Mouse (Mus musculus) frontal cortex, adult (tissue): ENCODE results near the gene Anxa6.

Source experiments
- ATAC-seq: cut with Nextera tagmentation; 2 replicates; pipeline ENCODE4 v1.9.2; 2017; ENCODE audit warnings: mild to moderate bottlenecking, moderate library complexity, mixed read lengths; ENCODE audit not compliant: low TSS enrichment

Anxa6 gene

DNA sequence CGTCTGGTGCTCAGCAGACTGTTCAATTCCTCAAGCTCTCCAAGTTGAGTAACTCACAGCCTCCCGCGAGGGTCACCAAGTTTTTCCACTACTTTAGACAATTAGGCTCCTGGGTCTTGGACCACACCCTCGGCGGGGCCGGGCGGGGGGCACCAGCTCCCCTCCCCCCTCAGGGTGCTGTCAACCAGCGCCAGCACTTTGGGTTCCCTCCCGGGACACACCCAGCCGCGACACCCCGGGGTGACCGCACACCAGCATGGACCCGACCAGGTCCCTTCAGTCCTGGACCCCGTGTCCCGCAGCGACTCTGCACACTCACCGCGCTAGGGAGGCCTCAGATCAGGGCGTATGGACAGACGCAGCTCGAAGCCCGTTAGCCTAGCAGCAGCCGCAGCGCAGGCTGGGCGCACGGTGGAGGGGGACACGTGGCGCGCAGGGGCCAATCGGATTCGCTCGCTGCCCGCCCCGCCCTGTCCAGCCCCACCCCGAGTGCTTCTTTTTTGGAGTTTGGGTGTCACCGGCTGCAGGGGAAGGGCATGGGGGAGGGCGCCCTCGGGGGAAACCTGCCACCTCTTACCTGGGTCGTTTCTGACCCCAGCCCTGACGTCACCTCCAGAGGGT, at the start of gene Anxa6:
Anxa6 (minus strand) TSS at position 406 of the 621 bp plus-strand sequence.
- ATAC-seq: peak; percentile 96

DNA sequence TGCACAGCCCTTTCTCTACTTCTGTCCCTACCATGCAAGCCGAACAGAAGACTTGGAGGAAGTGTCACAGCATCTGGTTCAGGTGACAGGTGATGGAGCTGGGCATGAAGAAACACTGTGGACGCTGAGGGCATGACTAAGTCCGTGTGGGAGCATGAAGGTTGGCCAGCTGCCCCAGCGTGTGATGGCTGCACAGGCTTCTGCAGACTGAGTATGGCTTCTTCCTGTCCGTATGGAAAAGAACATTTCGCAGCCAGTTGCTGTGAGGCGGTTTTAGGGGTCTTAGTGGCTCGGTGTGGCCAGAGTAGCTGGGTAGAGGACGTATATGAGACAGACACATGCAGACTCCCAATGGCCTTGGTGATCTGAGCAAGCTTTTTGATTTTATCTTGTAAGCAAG, 48.0 kb upstream of the Anxa6 start:
- no peak for ATAC-seq

DNA sequence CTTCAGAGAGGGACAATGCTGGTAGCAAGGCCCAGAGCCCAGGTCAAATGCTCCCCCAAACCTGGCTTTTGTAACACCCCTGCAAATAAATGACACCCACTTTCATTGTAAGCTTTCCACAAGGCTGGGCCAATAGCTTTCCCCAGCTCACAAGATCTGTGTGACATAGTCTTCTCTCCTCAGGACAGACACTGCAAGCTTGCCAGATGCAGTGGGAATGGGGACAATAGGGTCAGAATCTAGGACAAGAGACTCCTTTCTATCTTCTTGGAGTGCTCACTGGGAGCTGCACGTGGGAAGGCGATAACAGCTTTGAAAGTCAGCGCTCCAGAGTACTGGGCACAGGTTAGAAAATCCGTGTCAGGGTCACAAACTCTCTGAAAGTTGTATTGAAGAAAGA, 45.9 kb upstream of the Anxa6 start:
- ATAC-seq: no peak

DNA sequence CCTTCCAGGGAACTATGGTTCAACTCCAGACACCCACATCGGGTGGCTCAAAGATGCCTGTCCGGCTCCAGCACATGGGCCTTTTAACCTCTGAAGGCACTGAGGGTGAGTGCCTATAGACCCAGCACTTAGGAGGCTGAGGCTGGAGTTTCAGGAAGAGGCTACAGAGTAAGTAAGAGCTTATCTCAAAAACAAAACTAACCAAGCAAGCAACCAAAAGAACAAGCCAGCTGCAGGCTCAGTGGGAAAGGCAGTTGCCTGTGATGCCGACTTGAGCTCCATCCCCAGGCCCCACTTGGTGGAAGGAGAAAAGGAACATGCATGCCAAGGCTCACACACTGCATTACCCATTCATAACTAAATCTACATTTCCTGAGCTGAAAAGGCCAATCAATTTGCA, 45.3 kb upstream of the Anxa6 start:
- ATAC-seq: no peak

DNA sequence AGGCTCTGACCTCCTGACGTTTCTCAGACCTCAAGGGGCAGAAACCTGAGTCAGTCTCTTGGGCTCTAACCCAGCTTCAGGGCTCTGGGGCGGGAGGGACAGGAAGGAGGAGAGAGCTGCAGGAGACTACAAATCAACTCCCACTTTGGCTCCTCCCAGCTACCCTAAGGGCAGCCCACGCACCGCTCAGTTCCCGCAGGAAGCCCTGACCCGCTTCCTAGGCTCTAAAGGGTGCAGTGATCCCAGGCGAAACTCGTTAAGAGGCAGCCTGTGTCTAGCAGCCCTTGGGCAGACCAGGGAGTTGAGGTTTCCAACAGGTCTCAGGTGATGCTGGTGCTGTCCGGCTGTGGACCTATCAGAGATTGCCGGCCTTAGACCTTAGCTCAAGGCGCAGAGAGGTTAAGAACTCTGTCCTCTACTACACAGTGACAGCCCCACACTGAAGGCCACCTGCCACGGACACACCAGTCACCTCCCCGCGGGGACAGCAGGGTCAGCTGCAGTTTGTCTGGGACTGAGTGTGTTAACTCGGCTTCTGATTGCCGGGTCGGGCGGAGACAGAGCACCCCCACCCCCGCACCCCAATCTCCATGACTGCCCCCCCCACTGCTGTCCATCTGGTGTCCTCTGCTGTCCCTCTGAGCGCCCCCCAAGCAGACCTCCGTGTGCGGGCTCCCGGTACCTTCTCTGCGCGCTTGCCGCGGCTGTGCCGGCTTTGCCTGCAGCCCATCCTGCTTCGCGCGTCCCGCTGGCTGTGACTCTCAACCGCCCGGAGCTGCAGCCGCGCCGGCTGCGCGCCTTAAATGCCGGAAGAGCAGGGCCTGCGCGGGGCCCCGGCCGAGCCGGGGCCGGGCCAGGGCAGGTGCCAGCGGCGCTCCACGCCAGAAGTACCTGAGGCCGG, 44.3 kb upstream of the Anxa6 start, which contains the start of gene Ccdc69:
Ccdc69 (minus strand) TSS at position 801 of the 901 bp plus-strand sequence.
- peak; percentile 84 for ATAC-seq

DNA sequence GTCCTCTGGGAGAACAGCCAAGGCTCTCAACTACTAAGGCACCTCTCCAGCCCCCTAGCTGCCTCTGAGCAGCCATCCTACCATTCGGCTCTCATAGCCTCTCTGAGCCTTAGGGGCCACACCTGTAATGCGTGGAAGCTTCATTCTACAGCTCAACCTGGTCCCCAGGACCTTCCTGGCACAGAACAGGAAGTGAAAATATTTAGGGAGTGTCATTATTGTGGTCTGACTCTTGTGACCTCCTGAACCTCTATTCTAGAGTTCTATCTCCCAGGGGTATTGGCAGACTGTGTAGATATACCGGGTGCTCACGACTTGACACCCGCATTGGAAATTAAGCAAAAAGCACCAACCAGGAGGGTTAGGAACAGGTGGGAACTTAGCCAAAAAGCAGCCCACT, 43.0 kb upstream of the Anxa6 start:
- no peak for ATAC-seq

DNA sequence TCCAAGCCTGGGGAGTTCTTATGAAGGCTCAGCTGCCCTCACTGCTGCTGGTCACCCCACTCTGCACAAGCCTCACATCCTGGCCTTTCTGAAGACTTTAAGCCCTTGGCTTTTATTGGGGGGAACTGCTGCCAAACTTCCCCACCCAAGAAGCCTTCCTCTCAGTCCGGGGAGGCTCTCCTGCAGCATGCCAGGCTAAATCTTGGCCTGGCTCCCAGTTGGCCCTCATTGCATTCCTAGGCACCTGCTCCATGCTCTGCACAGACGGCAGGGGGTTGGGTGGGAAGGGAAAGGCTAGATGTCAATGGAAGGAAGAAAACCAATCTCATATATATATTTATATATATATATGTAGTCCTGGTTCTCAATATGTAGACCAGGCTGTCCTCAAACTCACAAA, 42.4 kb upstream of the Anxa6 start:
- ATAC-seq: no peak

DNA sequence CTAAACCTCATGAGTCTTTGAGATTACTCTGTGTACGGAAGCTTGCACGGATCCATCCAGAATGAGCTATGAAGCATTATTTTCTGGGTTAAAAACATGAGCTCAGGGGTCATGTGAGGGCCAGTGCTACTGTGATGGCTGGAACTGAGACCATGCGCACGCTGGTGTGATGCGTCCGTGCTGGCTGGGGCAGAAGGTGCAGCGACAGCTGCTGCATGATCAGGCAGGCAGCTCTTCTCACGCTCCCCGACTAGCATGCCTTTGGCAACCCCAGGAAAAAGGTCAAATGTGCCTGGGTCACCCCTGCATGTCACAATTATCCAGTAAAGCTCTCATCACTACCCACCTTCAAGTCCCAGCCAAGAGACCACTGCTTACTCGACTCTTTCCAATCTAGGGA, 39.9 kb upstream of the Anxa6 start:
- ATAC-seq: no peak

DNA sequence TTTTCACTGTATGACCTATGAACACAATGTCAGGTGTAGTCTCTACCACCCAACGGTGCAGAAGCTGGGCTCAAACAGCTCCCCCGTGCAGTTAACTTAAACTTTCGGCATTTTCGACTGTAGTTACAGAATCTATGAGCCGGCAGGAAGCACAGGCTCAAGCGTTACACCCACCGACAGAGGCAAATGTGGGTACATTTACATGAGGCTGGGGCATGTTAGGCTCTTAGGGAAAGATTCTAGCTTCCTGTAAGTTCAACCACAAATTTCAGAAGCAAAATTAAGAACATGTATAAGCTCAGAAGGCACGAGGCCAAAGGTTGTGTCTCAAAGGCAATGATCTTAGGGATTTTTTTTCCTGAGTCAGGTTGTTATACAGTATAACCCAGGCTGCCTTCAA, 39.2 kb upstream of the Anxa6 start:
- no peak for ATAC-seq

DNA sequence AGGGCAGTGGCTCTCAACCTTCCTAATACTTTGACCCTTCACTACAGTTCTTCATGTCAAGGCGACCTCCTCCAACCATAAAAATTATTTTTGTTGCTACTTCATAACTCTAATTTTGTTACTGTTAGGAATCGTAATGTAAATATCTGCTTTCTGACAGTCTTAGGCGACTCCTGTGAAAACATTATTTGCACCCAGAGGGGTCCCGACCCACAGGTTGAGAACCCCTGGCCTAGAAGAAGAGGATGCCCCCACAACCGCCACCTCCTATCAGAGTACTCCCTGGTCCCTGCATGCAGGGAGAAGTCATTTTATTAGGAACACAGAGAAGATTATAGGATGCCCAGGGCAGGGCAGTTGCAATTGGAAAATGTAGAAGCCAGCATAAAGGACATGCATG, 38.1 kb upstream of the Anxa6 start:
- no peak for ATAC-seq

DNA sequence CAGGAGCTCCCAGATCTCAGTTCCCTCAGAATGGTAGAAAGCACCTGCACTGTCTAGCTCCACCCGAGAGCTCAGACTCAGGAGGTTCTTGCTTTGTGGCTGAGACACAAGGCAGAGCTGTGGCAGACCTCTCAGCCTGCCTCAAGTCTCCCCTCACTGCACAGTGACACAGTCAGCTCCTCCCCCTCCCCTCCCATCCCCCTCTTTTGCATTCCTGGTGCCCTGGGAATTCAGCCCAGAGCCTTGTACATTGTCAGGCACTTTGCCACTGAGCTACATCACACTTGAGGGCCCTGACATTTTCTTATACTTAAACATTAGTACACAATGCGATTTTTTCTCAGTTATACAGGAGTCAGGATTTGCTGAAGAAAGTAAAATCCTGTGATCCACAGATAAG, 35.8 kb upstream of the Anxa6 start:
- ATAC-seq: no peak

DNA sequence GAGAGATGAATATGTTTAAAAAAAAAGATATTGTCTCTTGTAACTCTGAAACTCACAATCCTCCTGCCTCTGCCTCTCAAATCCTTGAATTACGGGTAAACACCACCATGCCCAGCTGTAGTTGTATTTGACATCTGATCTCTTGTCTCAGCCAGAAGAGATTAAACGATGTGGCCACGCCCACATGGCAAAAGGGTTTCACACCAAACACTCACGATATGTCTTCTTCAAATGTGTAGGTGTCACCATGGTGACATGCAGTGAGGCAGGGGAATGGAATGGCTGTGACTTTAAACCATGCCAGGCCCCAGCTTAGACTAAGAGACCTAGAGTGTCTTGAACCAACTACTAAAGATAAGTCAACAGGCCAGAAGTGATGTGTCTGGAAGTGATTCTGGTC, 33.7 kb upstream of the Anxa6 start:
- ATAC-seq: no peak

DNA sequence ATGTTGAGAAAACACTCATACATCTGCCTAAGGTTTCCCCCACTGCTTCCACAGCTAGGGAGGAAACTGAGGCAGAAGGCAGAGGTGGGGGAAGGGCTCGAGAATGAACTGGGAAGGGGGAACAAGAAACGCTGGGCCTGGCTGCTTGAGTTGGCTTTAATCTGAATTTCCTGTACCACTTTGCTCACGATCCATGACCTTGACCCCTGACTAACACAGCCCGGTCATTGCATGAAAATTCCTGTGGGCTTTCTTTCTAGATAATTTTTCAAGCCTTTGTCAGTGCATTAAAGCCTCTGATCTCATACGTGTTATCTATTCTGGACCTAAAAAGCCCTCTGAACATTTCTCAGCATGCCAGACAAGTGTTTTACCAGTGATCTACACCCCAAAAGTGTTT, 29.6 kb upstream of the Anxa6 start:
- ATAC-seq: no peak

DNA sequence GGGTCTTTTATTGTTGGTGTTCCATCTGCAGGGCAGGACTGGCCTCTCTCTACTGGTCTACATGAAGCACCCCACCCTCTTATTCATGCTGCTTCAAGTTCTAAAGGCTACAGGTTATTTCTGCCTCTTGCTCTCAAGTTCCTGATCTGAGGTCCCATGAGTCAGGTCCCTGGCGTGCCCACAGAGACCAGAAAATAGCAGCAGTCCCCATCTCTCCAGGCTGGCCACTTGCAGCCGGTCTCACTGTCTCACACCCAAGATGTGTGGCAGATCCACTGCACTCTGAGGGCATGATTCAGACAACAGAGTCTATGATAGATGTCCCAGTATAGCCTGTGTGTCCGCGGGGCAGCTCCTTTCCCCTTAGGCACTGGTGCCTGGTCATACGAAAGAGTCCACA, 27.6 kb upstream of the Anxa6 start:
- no peak for ATAC-seq

DNA sequence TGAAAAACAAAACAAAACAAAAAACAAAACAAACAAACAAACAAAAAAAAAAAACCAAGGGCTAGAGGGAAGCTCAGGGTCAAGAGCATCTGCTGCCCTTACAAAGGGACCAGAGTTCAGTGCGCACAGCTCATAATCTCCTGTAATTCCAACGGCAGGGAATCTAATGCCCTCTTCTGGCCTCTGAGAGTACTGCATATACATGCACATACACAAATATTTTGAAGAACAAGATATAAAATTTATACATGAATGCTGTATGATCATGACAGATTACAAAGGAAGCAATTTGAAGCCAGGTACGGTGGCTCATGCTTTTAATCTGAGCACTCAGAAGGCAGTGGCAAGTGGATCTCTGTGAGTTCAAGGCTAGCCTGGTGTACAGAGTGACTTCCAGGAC, 24.3 kb upstream of the Anxa6 start:
- ATAC-seq: no peak

DNA sequence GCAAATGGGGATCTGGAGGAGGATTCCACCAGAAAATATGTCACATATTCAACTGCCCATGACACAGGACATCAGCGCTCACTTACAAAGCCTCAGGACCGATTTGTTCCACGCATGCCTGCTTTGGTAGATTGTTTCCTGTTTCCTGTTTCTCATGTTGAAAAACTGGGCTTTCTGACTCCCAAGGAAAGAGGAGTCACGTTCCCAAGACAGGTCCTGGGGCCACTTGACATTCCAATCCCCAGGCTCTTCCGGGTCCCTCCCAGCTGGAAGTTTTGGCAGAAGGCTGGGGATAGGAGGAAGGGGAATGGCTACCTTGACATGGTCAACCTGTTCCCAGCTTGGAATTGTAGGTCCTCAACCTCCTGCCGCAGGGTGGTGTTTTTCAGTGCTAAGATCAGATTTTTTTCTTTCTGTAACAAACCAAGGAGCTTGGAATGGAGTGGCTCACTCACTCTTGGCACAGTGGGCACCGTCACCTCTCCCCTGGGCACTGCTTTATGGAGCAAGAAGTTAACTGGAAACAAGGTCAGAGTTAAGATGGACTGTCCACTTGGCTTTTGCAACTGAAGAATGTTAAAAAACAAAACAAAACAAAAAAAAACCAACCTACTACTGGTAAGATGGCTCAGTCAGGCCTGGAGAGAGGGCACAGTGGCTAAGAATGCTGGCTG, 17.7 kb upstream of the Anxa6 start:
- no peak for ATAC-seq

DNA sequence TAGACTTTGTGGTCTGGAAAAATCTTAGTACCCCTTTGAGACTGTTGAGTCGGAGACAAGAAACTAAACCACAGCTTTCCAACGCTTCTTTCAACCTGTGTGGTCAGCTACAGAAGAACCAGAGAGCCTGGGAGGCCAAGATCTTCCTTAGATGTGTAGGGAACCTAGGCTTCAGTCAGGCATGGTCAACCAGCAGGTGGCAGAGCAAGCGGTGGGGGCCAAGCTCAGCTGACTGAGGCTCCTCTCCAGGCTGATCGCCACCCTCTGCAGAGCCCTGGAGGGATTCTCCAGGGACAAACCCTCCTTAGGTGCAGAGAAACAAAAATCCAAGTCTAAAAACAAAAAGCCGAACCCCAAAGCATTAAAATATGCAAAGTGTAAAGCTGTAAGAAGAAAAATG, 13.4 kb upstream of the Anxa6 start:
- 0 out of 2 replicates have a peak, but pooled peaks have one; percentile 64 for ATAC-seq

DNA sequence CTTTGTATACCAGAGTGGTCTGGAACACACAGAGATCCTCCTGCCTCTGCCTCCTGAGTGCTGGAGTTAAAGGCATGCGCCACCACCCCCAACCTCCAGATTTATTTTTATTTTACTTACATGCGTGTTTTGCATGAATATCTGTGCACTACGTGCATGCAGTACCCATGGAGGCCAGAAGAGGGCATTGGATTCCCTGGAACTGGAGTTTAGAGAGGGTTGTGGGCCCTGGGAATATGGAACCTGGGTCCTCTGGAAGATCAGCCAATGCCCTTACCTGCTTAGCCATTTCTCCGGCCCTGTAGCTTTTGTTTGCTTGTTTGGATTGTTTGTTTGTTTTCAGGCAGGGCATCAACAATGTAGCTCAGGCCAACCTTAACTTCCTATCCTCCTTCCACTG, 8.1 kb upstream of the Anxa6 start:
- ATAC-seq: no peak

DNA sequence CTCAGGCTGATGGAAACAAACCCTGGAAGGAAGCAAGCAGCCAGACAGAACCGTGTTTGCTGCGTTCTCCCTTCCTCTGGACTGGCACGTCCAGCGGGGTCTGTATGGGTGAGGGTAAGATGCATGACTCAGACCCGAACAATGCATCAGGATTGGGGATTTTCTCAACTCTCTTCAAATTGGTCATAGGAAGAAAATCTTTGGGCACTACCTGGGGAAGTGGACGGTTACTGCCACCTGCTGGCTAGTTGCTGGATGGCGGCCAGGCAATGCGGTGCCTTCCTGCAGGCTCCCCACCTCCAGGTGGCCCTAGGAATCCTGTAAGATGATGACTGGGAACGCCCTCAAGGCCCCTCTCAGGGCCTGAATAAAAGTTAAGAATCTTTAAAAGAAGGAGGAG, 6.3 kb upstream of the Anxa6 start:
- peak; percentile 72 for ATAC-seq

DNA sequence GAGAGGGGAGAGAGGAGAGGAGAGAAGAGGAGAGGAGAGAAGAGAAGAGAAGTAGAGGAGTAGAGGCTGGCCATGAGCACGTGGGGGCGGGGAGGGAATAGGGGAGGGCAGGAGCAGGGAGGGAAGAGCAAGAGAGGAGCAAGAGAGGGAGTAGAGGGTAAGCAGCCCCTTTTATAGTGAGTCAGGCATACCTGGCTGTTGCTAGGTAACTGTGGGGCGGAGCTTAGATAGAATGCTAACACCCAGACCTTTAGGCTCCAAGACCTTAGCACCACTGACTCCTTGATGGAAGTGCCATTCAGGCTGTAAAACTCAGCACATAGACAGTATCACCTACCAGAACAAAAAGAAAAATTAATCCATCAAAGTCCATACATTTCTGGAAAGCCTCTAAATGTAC, 3.4 kb upstream of the Anxa6 start:
- no peak for ATAC-seq

DNA sequence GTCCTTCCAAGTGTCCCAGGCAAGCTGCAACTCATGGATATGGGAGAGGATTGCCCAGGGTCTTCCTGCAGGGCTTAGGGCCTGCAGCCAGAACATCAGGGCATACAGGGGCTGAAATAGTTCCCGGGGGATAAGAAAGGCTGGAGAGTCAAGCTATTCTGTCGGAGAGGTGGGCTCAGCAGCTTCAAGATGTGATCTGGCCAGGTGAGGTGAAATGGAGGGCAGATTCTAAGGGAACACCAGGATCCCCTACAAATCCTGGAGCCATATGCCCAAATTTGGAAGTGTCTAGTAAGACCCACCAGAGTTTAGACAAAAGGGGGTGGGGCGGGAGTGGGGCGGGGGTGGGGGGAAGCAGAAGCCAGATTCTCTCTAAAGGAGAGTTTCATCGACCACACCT, 959 bp downstream of the Anxa6 start:
- ATAC-seq: no peak

DNA sequence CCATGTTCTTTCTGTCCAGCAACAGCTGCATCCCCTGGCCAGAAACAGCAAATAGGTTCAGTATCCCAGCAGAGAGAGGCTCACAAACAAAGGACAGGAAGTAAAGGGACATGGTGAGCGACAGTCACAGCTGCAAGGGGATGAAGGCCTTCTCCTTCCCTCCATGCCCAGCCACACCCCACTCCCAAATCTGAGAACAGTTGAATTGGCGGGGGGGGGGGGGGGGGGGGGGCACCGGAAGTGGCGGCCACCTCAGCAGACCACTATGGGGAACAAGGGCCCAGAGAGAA, 1.3 kb downstream of the Anxa6 start:
- no peak for ATAC-seq
